Mouse (Mus musculus): ENCODE results near the gene Cyct.

The Cyct gene

GRCm38 (mm10) chr2:76360226-76360625, at the start of gene Cyct:
TSS of gene Cyct (minus strand) at chr2:76360450.
- no peak for DNase-seq

- no peak for DNase-seq
Observed at GRCm38 (mm10) chr2:76409986-76410385, 49.7 kb upstream of the Cyct start.

GRCm38 (mm10) chr2:76409526-76409925, 49.3 kb upstream of the Cyct start:
- no peak for DNase-seq

GRCm38 (mm10) chr2:76406937-76407441, 46.7 kb upstream of the Cyct start:
- DNase-seq = peak; percentile 77

- DNase-seq = peak; percentile 85
Observed at GRCm38 (mm10) chr2:76406151-76406936, 46.1 kb upstream of the Cyct start, which contains the start of gene Osbpl6. TSS of gene Osbpl6 (plus strand) at chr2:76406508.

- no peak for DNase-seq
Observed at GRCm38 (mm10) chr2:76405596-76406150, 45.4 kb upstream of the Cyct start.

- no peak for DNase-seq
Observed at GRCm38 (mm10) chr2:76400178-76400577, 39.9 kb upstream of the Cyct start.

GRCm38 (mm10) chr2:76386531-76386930, 26.3 kb upstream of the Cyct start:
- DNase-seq = no peak

- DNase-seq = no peak
Observed at GRCm38 (mm10) chr2:76378646-76379045, 18.4 kb upstream of the Cyct start.

GRCm38 (mm10) chr2:76374544-76375206, 14.4 kb upstream of the Cyct start:
- DNase-seq = no peak

- no peak for DNase-seq
Observed at GRCm38 (mm10) chr2:76372244-76372643, 12.0 kb upstream of the Cyct start.

- no peak for DNase-seq
Observed at GRCm38 (mm10) chr2:76370656-76370922, 10.3 kb upstream of the Cyct start.

GRCm38 (mm10) chr2:76369821-76370655, 9.8 kb upstream of the Cyct start, which contains the start of gene Rbm45:
TSS of gene Rbm45 (plus strand) at chr2:76369984.
- DNase-seq = peak; percentile 91

GRCm38 (mm10) chr2:76368861-76369660, 8.8 kb upstream of the Cyct start:
- DNase-seq = no peak

- DNase-seq = peak; percentile 84
Observed at GRCm38 (mm10) chr2:76367188-76367922, 7.1 kb upstream of the Cyct start.

GRCm38 (mm10) chr2:76365811-76366210, 5.6 kb upstream of the Cyct start:
- DNase-seq = no peak

GRCm38 (mm10) chr2:76362111-76362510, 1.9 kb upstream of the Cyct start:
- DNase-seq = peak; percentile 31

GRCm38 (mm10) chr2:76347839-76348238, 12.4 kb downstream of the Cyct start:
- no peak for DNase-seq

GRCm38 (mm10) chr2:76342146-76342545, 18.1 kb downstream of the Cyct start:
- no peak for DNase-seq

GRCm38 (mm10) chr2:76338215-76339156, 21.8 kb downstream of the Cyct start, which contains the start of gene Pde11a:
TSS of gene Pde11a (minus strand) at chr2:76338774.
- DNase-seq = peak; percentile 79
